Mouse (Mus musculus): ENCODE measurements at regions not wholly inside any gene's neighbourhood (a gene's known extent, or its start where the extent isn't known, plus 50 kb on each side); places are given as distances from the start of the nearest gene placed in this dataset.
"Not testable (repeated sequence)": the region's sequence is repeated elsewhere in the genome, so short reads cannot be mapped to it uniquely, and the experiment has no call there.

DNA sequence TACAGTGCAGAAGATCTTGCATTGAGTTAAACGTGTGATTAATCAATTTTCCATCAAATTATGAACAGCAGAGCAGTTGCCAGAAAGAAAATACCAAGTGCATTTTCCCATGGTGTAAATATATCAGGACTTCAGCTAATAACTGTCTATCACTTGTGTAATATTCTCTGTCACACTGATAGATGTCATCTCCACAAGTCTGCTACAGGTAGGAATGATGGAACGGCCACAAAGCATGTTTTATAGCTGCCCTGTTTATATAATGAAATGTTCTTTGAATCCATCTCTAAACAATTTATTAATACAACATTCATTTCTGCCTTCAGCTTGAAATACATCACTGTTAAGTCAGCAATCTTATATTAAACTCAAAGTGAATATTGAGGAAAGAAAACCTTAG lies 272.9 kb upstream of the Zic4 start:
- Histone ChIP-seq H3K4me1 (ENCODE audit: insufficient read depth, low read depth, low read length) (no peaks in the 10 kb centered on the region), H3K27me3 (replicated peaks; ENCODE audit: insufficient read depth, low read length) (no peaks in the 10 kb centered on the region), H3K27ac (ENCODE audit: low read length) (no peak overlapping the region), H3K9me3 (ENCODE audit: low read length) (no peaks in the 10 kb centered on the region), H3K36me3 (ENCODE audit: insufficient read depth, low read length) (no peaks in the 10 kb centered on the region), H3K9ac (replicated peaks; ENCODE audit: low read depth) (no peak overlapping the region), H3K4me3 (ENCODE audit: low read depth, low read length) (no peak overlapping the region), H3K4me2 (replicated peaks; ENCODE audit: low read depth, low read length) (no peak overlapping the region)
- TF ChIP-seq CTCF (IDR thresholded peaks at IDR 0.05) = no peak
- TF ChIP-seq EP300 (IDR thresholded peaks at IDR 0.05) = no peak
- ATAC-seq = no peak
- no peak for DNase-seq (ENCODE audit: low spot score)
- WGBS = 38% methylated on average over 2 of the region's 2 CpGs

DNA sequence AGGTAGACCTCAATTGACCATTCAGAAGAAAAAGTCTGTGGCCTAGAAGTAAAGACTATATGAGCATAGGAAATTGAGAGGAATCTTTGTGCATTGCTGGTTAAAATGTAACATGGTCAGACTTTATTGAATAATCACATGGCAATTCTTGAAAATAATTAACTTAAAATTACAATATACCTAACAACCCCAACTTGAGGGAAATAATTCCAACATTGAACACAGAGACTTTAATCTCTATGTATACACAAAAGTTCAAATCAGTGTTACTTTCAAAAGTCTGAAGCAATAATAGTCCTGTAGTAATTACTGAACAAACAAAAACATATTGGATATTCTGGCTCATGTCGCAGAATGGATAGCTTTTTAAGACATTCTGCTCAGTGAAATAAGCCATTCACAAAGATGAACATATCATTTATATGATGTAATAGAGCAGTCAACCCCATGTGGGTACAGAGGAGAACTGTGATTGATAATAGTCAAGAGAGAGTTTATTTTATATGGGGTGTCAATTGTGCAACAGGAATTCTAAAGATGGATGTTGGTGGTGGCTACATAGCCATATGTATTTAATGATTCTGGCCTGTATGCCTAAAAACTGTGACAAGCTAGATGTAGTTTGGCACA lies 270.7 kb upstream of the Zic4 start:
- Histone ChIP-seq H3K9ac (replicated peaks; ENCODE audit: low read depth) (no peak overlapping the region), H3K4me2 (replicated peaks; ENCODE audit: low read depth, low read length) (no peak overlapping the region), H3K27ac (ENCODE audit: low read length) (no peak overlapping the region), H3K36me3 (ENCODE audit: insufficient read depth, low read length) (no peaks in the 10 kb centered on the region), H3K4me3 (ENCODE audit: low read depth, low read length) (no peak overlapping the region), H3K27me3 (replicated peaks; ENCODE audit: insufficient read depth, low read length) (no peaks in the 10 kb centered on the region), H3K9me3 (ENCODE audit: low read length) (no peaks in the 10 kb centered on the region), H3K4me1 (ENCODE audit: insufficient read depth, low read depth, low read length) (no peaks in the 10 kb centered on the region)
- no peak for DNase-seq (ENCODE audit: low spot score)
- no peak for ATAC-seq
- TF ChIP-seq CTCF (IDR thresholded peaks at IDR 0.05) = no peak
- TF ChIP-seq EP300 (IDR thresholded peaks at IDR 0.05) = no peak
- WGBS = 88% methylated on average over 1 of the region's 1 CpGs

GRCm38 (mm10) chr9:91101614-91102407 lies 260.4 kb upstream of the Zic4 start:
- no peaks in the 10 kb centered on the region for H3K9me3 ChIP-seq (ENCODE audit: low read length)
- DNase-seq (ENCODE audit: low spot score) (no peak), ATAC-seq (no peak)
- no peaks in the 10 kb centered on the region for H3K36me3 ChIP-seq (ENCODE audit: insufficient read depth, low read length)
- no peaks in the 10 kb centered on the region for H3K27me3 ChIP-seq (replicated peaks; ENCODE audit: insufficient read depth, low read length)
- WGBS = 43% methylated on average over 1 of the region's 1 CpGs
- H3K27ac ChIP-seq (ENCODE audit: low read length) = no peak overlapping the region
- H3K4me3 ChIP-seq (ENCODE audit: low read depth, low read length) = no peak overlapping the region
- no peak for TF ChIP-seq EP300 (IDR thresholded peaks at IDR 0.05)
- TF ChIP-seq CTCF (IDR thresholded peaks at IDR 0.05) = no peak
- H3K4me1 ChIP-seq (ENCODE audit: insufficient read depth, low read depth, low read length) = no peaks in the 10 kb centered on the region
- H3K4me2 ChIP-seq (replicated peaks; ENCODE audit: low read depth, low read length) = no peak overlapping the region
- no peak overlapping the region for H3K9ac ChIP-seq (replicated peaks; ENCODE audit: low read depth)

GRCm38 (mm10) chr9:91122441-91123035 lies 239.7 kb upstream of the Zic4 start:
- WGBS = 71% methylated on average over 5 of the region's 5 CpGs
- TF ChIP-seq EP300 (IDR thresholded peaks at IDR 0.05) (no peak), CTCF (IDR thresholded peaks at IDR 0.05) (no peak)

GRCm38 (mm10) chr9:91123208-91123607 lies 239.0 kb upstream of the Zic4 start:
- no peaks in the 10 kb centered on the region for H3K4me1 ChIP-seq (ENCODE audit: insufficient read depth, low read depth, low read length)
- 80% methylated on average over 7 of the region's 7 CpGs for WGBS
- H3K36me3 ChIP-seq (ENCODE audit: insufficient read depth, low read length) = no peaks in the 10 kb centered on the region
- no peaks in the 10 kb centered on the region for H3K9me3 ChIP-seq (ENCODE audit: low read length)
- no peaks in the 10 kb centered on the region for H3K27me3 ChIP-seq (replicated peaks; ENCODE audit: insufficient read depth, low read length)
- ATAC-seq (no peak), DNase-seq (ENCODE audit: low spot score) (no peak)
- H3K4me2 ChIP-seq (replicated peaks; ENCODE audit: low read depth, low read length) = no peak overlapping the region
- H3K9ac ChIP-seq (replicated peaks; ENCODE audit: low read depth) = no peak overlapping the region
- TF ChIP-seq EP300 (IDR thresholded peaks at IDR 0.05) (no peak), CTCF (IDR thresholded peaks at IDR 0.05) (no peak)
- H3K27ac ChIP-seq (ENCODE audit: low read length) = no peak overlapping the region
- H3K4me3 ChIP-seq (ENCODE audit: low read depth, low read length) = no peak overlapping the region

More at GRCm38 (mm10) chr9:91122441-91123035, 239.7 kb upstream of the Zic4 start:
- Histone ChIP-seq H3K9me3 (ENCODE audit: low read length) (no peaks in the 10 kb centered on the region), H3K27me3 (replicated peaks; ENCODE audit: insufficient read depth, low read length) (no peaks in the 10 kb centered on the region), H3K4me3 (ENCODE audit: low read depth, low read length) (no peak overlapping the region), H3K9ac (replicated peaks; ENCODE audit: low read depth) (no peak overlapping the region), H3K27ac (ENCODE audit: low read length) (no peak overlapping the region), H3K36me3 (ENCODE audit: insufficient read depth, low read length) (no peaks in the 10 kb centered on the region), H3K4me2 (replicated peaks; ENCODE audit: low read depth, low read length) (no peak overlapping the region), H3K4me1 (ENCODE audit: insufficient read depth, low read depth, low read length) (no peaks in the 10 kb centered on the region)
- no peak for DNase-seq (ENCODE audit: low spot score)
- no peak for ATAC-seq

DNA sequence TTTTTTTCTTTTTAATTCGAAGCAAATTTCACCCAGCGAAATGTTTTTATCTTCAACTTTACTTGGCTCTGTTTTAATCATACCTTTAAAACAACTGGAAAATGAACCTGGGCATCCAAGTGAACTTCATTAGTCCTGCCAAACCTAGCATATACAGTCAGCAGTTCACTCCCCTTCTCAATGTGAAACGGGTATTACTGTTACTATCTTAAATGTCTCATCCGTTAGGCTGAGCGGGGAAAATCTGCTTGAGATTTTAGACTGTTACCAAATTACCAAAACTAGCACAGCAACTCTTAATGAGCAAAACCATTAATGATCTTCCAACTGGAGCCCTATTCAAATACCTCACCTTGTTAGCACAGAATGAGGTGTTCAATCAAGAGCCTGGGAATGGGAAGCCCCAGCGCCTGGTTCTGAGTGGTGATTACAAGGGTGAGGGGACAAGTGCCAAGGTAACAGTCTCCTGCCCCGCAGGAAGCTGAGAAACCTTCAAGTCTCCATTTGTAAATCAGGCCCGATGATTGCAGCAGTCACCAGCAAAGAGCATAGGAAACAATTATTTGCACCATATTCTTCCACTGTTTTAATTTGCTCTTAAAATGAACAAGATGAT lies 235.5 kb upstream of the Zic4 start:
- DNase-seq (ENCODE audit: low spot score) (no peak), ATAC-seq (no peak)
- Histone ChIP-seq H3K27me3 (replicated peaks; ENCODE audit: insufficient read depth, low read length) (no peaks in the 10 kb centered on the region), H3K4me2 (replicated peaks; ENCODE audit: low read depth, low read length) (no peak overlapping the region), H3K4me3 (ENCODE audit: low read depth, low read length) (no peak overlapping the region), H3K36me3 (ENCODE audit: insufficient read depth, low read length) (no peaks in the 10 kb centered on the region), H3K9ac (replicated peaks; ENCODE audit: low read depth) (no peak overlapping the region), H3K9me3 (ENCODE audit: low read length) (no peaks in the 10 kb centered on the region), H3K4me1 (ENCODE audit: insufficient read depth, low read depth, low read length) (no peaks in the 10 kb centered on the region), H3K27ac (ENCODE audit: low read length) (no peak overlapping the region)
- WGBS = 51% methylated on average over 8 of the region's 8 CpGs
- TF ChIP-seq CTCF (IDR thresholded peaks at IDR 0.05) = no peak
- no peak for TF ChIP-seq EP300 (IDR thresholded peaks at IDR 0.05)

GRCm38 (mm10) chr9:91128491-91128890 lies 233.7 kb upstream of the Zic4 start:
- ATAC-seq; H3K4me2 ChIP-seq (replicated peaks; ENCODE audit: low read depth, low read length); H3K9ac ChIP-seq (replicated peaks; ENCODE audit: low read depth); H3K27ac ChIP-seq (ENCODE audit: low read length); H3K27me3 ChIP-seq (replicated peaks; ENCODE audit: insufficient read depth, low read length); H3K4me3 ChIP-seq (ENCODE audit: low read depth, low read length); H3K36me3 ChIP-seq (ENCODE audit: insufficient read depth, low read length); DNase-seq (ENCODE audit: low spot score); H3K4me1 ChIP-seq (ENCODE audit: insufficient read depth, low read depth, low read length); H3K9me3 ChIP-seq (ENCODE audit: low read length): not testable (repeated sequence)
- WGBS = 33% methylated on average over 2 of the region's 2 CpGs
